Mouse (Mus musculus) bone marrow, adult 2 months (tissue): ENCODE results near the gene Sbds.

Source experiments
- CTCF ChIP-seq: fragments of 200-500 bp; IDR thresholded peaks from 2 replicates; pipeline ENCODE4 v1.5.1; 2011; ENCODE audit warnings: low read length, control low read depth; ENCODE audit not compliant: control insufficient read depth, insufficient read depth
- POLR2A ChIP-seq: fragments of 200-500 bp; IDR thresholded peaks from 2 replicates; pipeline ENCODE4 v1.6.1; 2011; ENCODE audit warnings: low read depth, mild to moderate bottlenecking, control low read depth, low read length, borderline replicate concordance; ENCODE audit not compliant: control insufficient read depth

GRCm38 (mm10) chr5:130293941-130294340, 38.6 kb upstream of the Sbds start:
- TF ChIP-seq CTCF (no peak), POLR2A (no peak)
